Mouse (Mus musculus) midbrain, embryonic 16.5 days (tissue): Measurements from ENCODE around the gene Olfr895. TPM values are rescaled to one million over a fixed set of nuclear protein-coding genes. Genes with fewer than 3 reads are reported as not detected.

ENCODE experiments used
- ATAC-seq: fragments of 200-750 bp; cut with Nextera tagmentation; 2 replicates; pipeline ENCODE4 v1.8.0; 2017; ENCODE audit warnings: moderate TSS enrichment
- H3K27ac ChIP-seq: fragments of 300-500 bp; sonication (generic); 2 replicates; pipeline ENCODE4 v1.5.1; 2014; ENCODE audit warnings: mild to moderate bottlenecking, low read length, mixed read lengths
- H3K27me3 ChIP-seq: fragments of 300-500 bp; sonication (generic); 2 replicates; pipeline ENCODE4 v1.6.1; 2014; ENCODE audit warnings: low read depth, low read length, mixed read lengths; ENCODE audit not compliant: control insufficient read depth, insufficient read depth
- H3K36me3 ChIP-seq: fragments of 300-500 bp; sonication (generic); 2 replicates; pipeline ENCODE4 v1.6.1; 2014; ENCODE audit warnings: mild to moderate bottlenecking, low read length, moderate library complexity, mixed read lengths; ENCODE audit not compliant: control insufficient read depth, insufficient read depth
- H3K4me1 ChIP-seq: fragments of 300-500 bp; sonication (generic); 2 replicates; pipeline ENCODE4 v1.6.1; 2014; ENCODE audit warnings: mild to moderate bottlenecking, low read length, mixed read lengths; ENCODE audit not compliant: control insufficient read depth, insufficient read depth
- H3K4me2 ChIP-seq: fragments of 300-500 bp; sonication (generic); 2 replicates; pipeline ENCODE4 v1.6.1; 2014; ENCODE audit warnings: mild to moderate bottlenecking, low read length, mixed read lengths
- H3K4me3 ChIP-seq: fragments of 300-500 bp; sonication (generic); 2 replicates; pipeline ENCODE4 v1.5.1; 2014; ENCODE audit warnings: low read depth, mild to moderate bottlenecking, low read length, moderate library complexity, mixed read lengths
- H3K9ac ChIP-seq: fragments of 300-500 bp; sonication (generic); 2 replicates; pipeline ENCODE4 v1.6.1; 2014; ENCODE audit warnings: low read depth, low read length, mixed read lengths
- H3K9me3 ChIP-seq: fragments of 300-500 bp; sonication (generic); replicated peaks from 2 replicates; pipeline ENCODE4 v1.6.1; 2014; ENCODE audit warnings: mild to moderate bottlenecking, low read length, mixed read lengths; ENCODE audit not compliant: control insufficient read depth, poor library complexity, severe bottlenecking
- WGBS: fragments of 180-500 bp; shearing (Covaris S2); extraction: QIAGEN DNeasy Blood & Tissue Kit; methylation state at CpG from one replicate; pipeline ENCODE4 v1.1.7; 2014; 5-methylcytosine and 5-hydroxymethylcytosine counted together
- polyA plus RNA-seq: library from polyadenylated mRNA; unstranded; fragments of >200 nt; fragmentation: Nextera tagmentation; extraction: Ambion mirVana; gene quantifications from 2 replicates; pipeline ENCODE4 v1.2.1, GENCODE M21; 2015

Olfr895 gene
- not detected in 2 replicates for polyA plus RNA-seq

DNA sequence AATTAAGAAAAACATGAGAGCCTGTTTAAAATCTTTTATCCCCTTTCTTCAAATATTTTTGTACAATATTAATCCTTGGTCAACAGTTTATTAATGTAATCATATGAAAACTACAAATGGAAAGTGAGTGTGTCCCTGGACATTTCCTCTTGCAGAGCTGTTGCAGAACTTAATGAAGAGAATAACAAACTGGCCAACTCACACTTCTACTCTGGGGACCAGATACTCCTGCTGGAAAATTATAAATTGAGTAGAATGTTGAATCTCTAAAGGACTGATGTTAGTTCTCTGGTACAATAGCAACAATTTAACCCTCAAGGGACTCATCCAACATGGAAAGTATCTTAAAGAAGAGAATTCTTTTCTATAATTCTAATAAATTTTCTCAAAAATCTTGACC lies at the start of gene Olfr895:
Gene Olfr895 (plus strand): TSS at position 301 of the 400 bp plus-strand sequence.
- Histone ChIP-seq H3K9me3 (no peaks in the 10 kb centered on the region), H3K4me2 (no peak within 1 kb of the TSS), H3K27me3 (no peaks in the 10 kb centered on the region), H3K27ac (no peak within 1 kb of the TSS), H3K4me1 (no peaks in the 10 kb centered on the region), H3K36me3 (no peaks in the 10 kb centered on the region), H3K9ac (no peak within 1 kb of the TSS), H3K4me3 (no peak within 1 kb of the TSS)
- ATAC-seq, result no peak

DNA sequence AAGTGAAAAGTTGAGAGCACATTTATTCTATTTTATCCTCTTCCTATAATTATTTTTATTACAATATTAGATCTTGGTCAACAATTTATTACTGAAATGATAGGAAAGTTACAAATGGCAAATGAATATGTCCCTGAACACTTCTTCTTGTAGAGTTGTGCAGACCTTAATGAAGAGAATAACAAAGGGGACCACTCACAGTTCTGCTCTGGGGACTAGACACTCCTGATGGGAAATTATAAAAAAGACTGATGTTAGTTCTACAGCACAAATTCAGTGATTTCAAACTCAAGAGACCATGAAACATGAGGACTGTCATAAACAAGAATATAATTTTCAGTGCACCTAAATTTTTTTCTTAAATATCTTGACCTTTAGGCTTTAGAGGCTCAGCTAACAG lies 15.2 kb upstream of the Olfr895 start, which contains the start of gene Olfr143:
Gene Olfr143 (plus strand): TSS at position 301 of the 400 bp plus-strand sequence.
- H3K4me2 ChIP-seq, result no peak within 1 kb of the TSS
- H3K9me3 ChIP-seq, result no peaks in the 10 kb centered on the region
- no peaks in the 10 kb centered on the region for H3K4me1 ChIP-seq
- no peak within 1 kb of the TSS for H3K9ac ChIP-seq
- no peak within 1 kb of the TSS for H3K4me3 ChIP-seq
- H3K36me3 ChIP-seq, result no peaks in the 10 kb centered on the region
- ATAC-seq, result no peak
- no peaks in the 10 kb centered on the region for H3K27me3 ChIP-seq
- no peak within 1 kb of the TSS for H3K27ac ChIP-seq

DNA sequence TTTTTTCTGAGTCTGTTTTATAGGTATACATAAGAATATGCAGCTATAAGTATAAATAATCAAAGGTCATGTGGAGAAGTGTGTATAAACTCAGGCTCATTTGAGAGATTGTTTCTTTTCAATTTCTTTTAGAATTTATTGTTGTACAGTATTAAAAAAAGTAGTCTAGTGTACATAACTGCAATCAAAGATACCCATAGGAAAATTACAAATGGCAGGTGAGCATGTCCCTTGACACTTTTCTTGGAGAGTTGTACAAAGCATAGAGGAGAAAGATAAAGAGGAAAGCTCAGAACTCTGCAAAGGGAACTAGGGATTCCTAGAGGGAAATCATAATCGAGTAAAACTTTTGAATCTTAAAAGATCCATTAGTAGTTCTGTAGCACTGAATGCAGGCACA lies 23.2 kb downstream of the Olfr895 start, which contains the start of gene Olfr896-ps1:
Gene Olfr896-ps1 (plus strand): TSS at position 301 of the 400 bp plus-strand sequence.
- Histone ChIP-seq H3K27ac (no peak within 1 kb of the TSS), H3K4me2 (no peak within 1 kb of the TSS), H3K4me3 (no peak within 1 kb of the TSS), H3K36me3 (no peaks in the 10 kb centered on the region), H3K4me1 (no peaks in the 10 kb centered on the region), H3K9ac (no peak within 1 kb of the TSS), H3K9me3 (no peaks in the 10 kb centered on the region), H3K27me3 (no peaks in the 10 kb centered on the region)
- no peak for ATAC-seq
- WGBS, result 91% methylated on average over 1 of the region's 1 CpGs

Other genes starting within 250 kb of the Olfr895 start
- not detected in 2 replicates for gene Olfr883, start 242.0 kb upstream of the Olfr895 start, polyA plus RNA-seq
- gene Olfr884, start 221.3 kb upstream of the Olfr895 start, polyA plus RNA-seq, result not detected in 2 replicates
- not detected in 2 replicates for gene Olfr885, start 206.5 kb upstream of the Olfr895 start, polyA plus RNA-seq
- gene Olfr887, start 183.8 kb upstream of the Olfr895 start, polyA plus RNA-seq, result not detected in 2 replicates
- gene Olfr888, start 159.7 kb upstream of the Olfr895 start, polyA plus RNA-seq, result not detected in 2 replicates
- gene Olfr889, start 152.7 kb upstream of the Olfr895 start, polyA plus RNA-seq, result 0.03 and 0.07 TPM in 2 replicates
- gene Olfr890, start 125.3 kb upstream of the Olfr895 start, polyA plus RNA-seq, result not detected in 2 replicates
- not detected in 2 replicates for gene Olfr891, start 87.0 kb upstream of the Olfr895 start, polyA plus RNA-seq
- not detected in 2 replicates for gene Olfr893, start 59.5 kb upstream of the Olfr895 start, polyA plus RNA-seq
- not detected in 2 replicates for gene Olfr894, start 49.8 kb upstream of the Olfr895 start, polyA plus RNA-seq
- gene Olfr143, start 15.1 kb upstream of the Olfr895 start, polyA plus RNA-seq, result not detected in 2 replicates
- not detected in 2 replicates for gene Olfr896-ps1, start 23.3 kb downstream of the Olfr895 start, polyA plus RNA-seq
- gene Olfr25, start 61.2 kb downstream of the Olfr895 start, polyA plus RNA-seq, result not detected in 2 replicates
- not detected in 2 replicates for gene Olfr898, start 80.6 kb downstream of the Olfr895 start, polyA plus RNA-seq
- gene Olfr250, start 99.0 kb downstream of the Olfr895 start, polyA plus RNA-seq, result not detected in 2 replicates
- not detected in 2 replicates for gene Olfr251, start 109.2 kb downstream of the Olfr895 start, polyA plus RNA-seq
- gene Olfr147, start 133.8 kb downstream of the Olfr895 start, polyA plus RNA-seq, result not detected in 2 replicates
- gene Olfr901, start 161.6 kb downstream of the Olfr895 start, polyA plus RNA-seq, result not detected in 2 replicates
- gene Olfr902, start 179.8 kb downstream of the Olfr895 start, polyA plus RNA-seq, result not detected in 2 replicates
- gene Olfr904, start 195.3 kb downstream of the Olfr895 start, polyA plus RNA-seq, result not detected in 2 replicates
- not detected in 2 replicates for gene Olfr905, start 203.3 kb downstream of the Olfr895 start, polyA plus RNA-seq
- gene Olfr906, start 219.2 kb downstream of the Olfr895 start, polyA plus RNA-seq, result not detected in 2 replicates
- not detected in 2 replicates for gene Olfr907, start 227.9 kb downstream of the Olfr895 start, polyA plus RNA-seq